Mouse (Mus musculus) hindbrain, postnatal 0 days (tissue): ENCODE data around the gene Hivep1. TPM values are rescaled to one million over a fixed set of nuclear protein-coding genes. Genes with fewer than 3 reads are reported as not detected.

ENCODE experiments used
- ATAC-seq: fragments of 200-750 bp; cut with Nextera tagmentation; 2 replicates; pipeline ENCODE4 v1.8.0; 2017; ENCODE audit warnings: mild to moderate bottlenecking, moderate TSS enrichment, moderate library complexity
- DNase-seq: peaks from one replicate; pipeline ENCODE4 v3.0.0-alpha.2; 2015; ENCODE audit warnings: low spot score
- H3K27ac ChIP-seq: fragments of 300-500 bp; sonication (generic); 2 replicates; pipeline ENCODE4 v1.5.1; 2014; ENCODE audit warnings: mild to moderate bottlenecking
- H3K27me3 ChIP-seq: fragments of 300-500 bp; sonication (generic); 2 replicates; pipeline ENCODE4 v1.6.1; 2014; ENCODE audit warnings: low read length, mixed read lengths; ENCODE audit not compliant: insufficient read depth
- H3K36me3 ChIP-seq: fragments of 300-500 bp; sonication (generic); 2 replicates; pipeline ENCODE4 v1.6.1; 2014; ENCODE audit warnings: low read length, mixed read lengths; ENCODE audit not compliant: insufficient read depth
- H3K4me1 ChIP-seq: fragments of 300-500 bp; sonication (generic); 2 replicates; pipeline ENCODE4 v1.6.1; 2014; ENCODE audit warnings: antibody characterized with exemption, low read length, mixed read lengths; ENCODE audit not compliant: insufficient read depth
- H3K4me2 ChIP-seq: fragments of 300-500 bp; sonication (generic); 2 replicates; pipeline ENCODE4 v1.6.1; 2014; ENCODE audit warnings: low read depth, mild to moderate bottlenecking, low read length, moderate library complexity, mixed read lengths
- H3K4me3 ChIP-seq: fragments of 300-500 bp; sonication (generic); 2 replicates; pipeline ENCODE4 v1.5.1; 2014; ENCODE audit warnings: low read length
- H3K9ac ChIP-seq: fragments of 300-500 bp; sonication (generic); replicated peaks from 2 replicates; pipeline ENCODE4 v1.6.1; 2014; ENCODE audit warnings: mild to moderate bottlenecking, low read length, moderate library complexity, mixed read lengths
- H3K9me3 ChIP-seq: fragments of 300-500 bp; sonication (generic); 2 replicates; pipeline ENCODE4 v1.6.1; 2016; ENCODE audit warnings: low read length, mixed read lengths
- CTCF ChIP-seq: IDR thresholded peaks from 2 replicates; pipeline ENCODE4 v1.5.1; 2016; ENCODE audit warnings: antibody characterized with exemption, control low read depth, low read depth
- WGBS: fragments of 180-500 bp; shearing (Covaris S2); extraction: QIAGEN DNeasy Blood & Tissue Kit; methylation state at CpG from one replicate; pipeline ENCODE4 v1.1.7; 2014; 5-methylcytosine and 5-hydroxymethylcytosine counted together
- polyA plus RNA-seq: library from polyadenylated mRNA; unstranded; fragments of >200 nt; fragmentation: Nextera tagmentation; extraction: Ambion mirVana; gene quantifications from 2 replicates; pipeline ENCODE4 v1.2.1, GENCODE M21; 2015
- total RNA-seq: library from RNA; depleted of rRNA; stranded (reverse); fragments of >200 nt; gene quantifications from 2 replicates; pipeline ENCODE4 v1.2.3, GENCODE M21; 2014; rRNA removed

Hivep1 gene
- total and polyA plus RNA-seq, 2 experiments from 2014 or later = 20.3 to 36.9 TPM

GRCm38 (mm10) chr13:42197656-42198055, 145.8 kb downstream of the Hivep1 start:
- Histone ChIP-seq H3K36me3 (no peaks in the 10 kb centered on the region), H3K27ac (no peak overlapping the region), H3K27me3 (no peaks in the 10 kb centered on the region), H3K4me1 (no peaks in the 10 kb centered on the region), H3K9ac (no peak overlapping the region), H3K4me3 (no peak overlapping the region), H3K9me3 (0 out of 2 replicates have a peak, but pooled peaks cover 3% of the 10 kb centered on the region), H3K4me2 (no peak overlapping the region)
- WGBS = 93% methylated on average over 2 of the region's 2 CpGs
- ATAC-seq (no peak), DNase-seq (no peak)
- peak; percentile 27; the same call in 1 of the 2 replicates for TF ChIP-seq CTCF

GRCm38 (mm10) chr13:42213556-42213955, 161.7 kb downstream of the Hivep1 start:
- no peak for TF ChIP-seq CTCF
- H3K27me3 ChIP-seq = no peaks in the 10 kb centered on the region
- no peak for ATAC-seq
- DNase-seq = no peak
- no peaks in the 10 kb centered on the region for H3K9me3 ChIP-seq
- H3K4me3 ChIP-seq = no peak overlapping the region
- WGBS = 90% methylated on average over 6 of the region's 6 CpGs
- no peaks in the 10 kb centered on the region for H3K36me3 ChIP-seq
- no peak overlapping the region for H3K9ac ChIP-seq
- no peaks in the 10 kb centered on the region for H3K4me1 ChIP-seq
- no peak overlapping the region for H3K27ac ChIP-seq
- H3K4me2 ChIP-seq = no peak overlapping the region

GRCm38 (mm10) chr13:42222401-42222800, 170.6 kb downstream of the Hivep1 start:
- Histone ChIP-seq H3K4me3 (no peak overlapping the region), H3K36me3 (no peaks in the 10 kb centered on the region), H3K9ac (no peak overlapping the region), H3K27ac (no peak overlapping the region), H3K9me3 (no peaks in the 10 kb centered on the region), H3K27me3 (no peaks in the 10 kb centered on the region), H3K4me1 (no peaks in the 10 kb centered on the region), H3K4me2 (no peak overlapping the region)
- TF ChIP-seq CTCF = no peak
- WGBS = 94% methylated on average over 7 of the region's 7 CpGs
- no peak for ATAC-seq
- DNase-seq = no peak

- H3K4me1 ChIP-seq = no peaks in the 10 kb centered on the region
- H3K9ac ChIP-seq = no peak overlapping the region
- no peak overlapping the region for H3K4me3 ChIP-seq
- H3K36me3 ChIP-seq = no peaks in the 10 kb centered on the region
- ATAC-seq (no peak), DNase-seq (no peak)
- no peak overlapping the region for H3K27ac ChIP-seq
- no peak for TF ChIP-seq CTCF
- no peak overlapping the region for H3K4me2 ChIP-seq
- H3K9me3 ChIP-seq = no peaks in the 10 kb centered on the region
- WGBS = 94% methylated on average over 10 of the region's 10 CpGs
- no peaks in the 10 kb centered on the region for H3K27me3 ChIP-seq
Observed at GRCm38 (mm10) chr13:42228849-42229248, 177.0 kb downstream of the Hivep1 start.

- ATAC-seq (no peak), DNase-seq (no peak)
- Histone ChIP-seq H3K9me3 (no peaks in the 10 kb centered on the region), H3K36me3 (no peaks in the 10 kb centered on the region), H3K4me3 (no peak overlapping the region), H3K27ac (no peak overlapping the region), H3K4me1 (no peaks in the 10 kb centered on the region), H3K27me3 (no peaks in the 10 kb centered on the region), H3K9ac (no peak overlapping the region), H3K4me2 (no peak overlapping the region)
- WGBS = 68% methylated on average over 9 of the region's 9 CpGs
- TF ChIP-seq CTCF = no peak
Observed at GRCm38 (mm10) chr13:42233741-42234419, 182.1 kb downstream of the Hivep1 start.

- ATAC-seq = no peak
- DNase-seq = no peak
Observed at GRCm38 (mm10) chr13:42238520-42238919, 186.7 kb downstream of the Hivep1 start.

GRCm38 (mm10) chr13:42242131-42242530, 190.3 kb downstream of the Hivep1 start:
- no peak for TF ChIP-seq CTCF
- Histone ChIP-seq H3K4me2 (no peak overlapping the region), H3K4me3 (no peak overlapping the region), H3K27me3 (no peaks in the 10 kb centered on the region), H3K9ac (no peak overlapping the region), H3K36me3 (no peaks in the 10 kb centered on the region), H3K27ac (no peak overlapping the region), H3K9me3 (no peaks in the 10 kb centered on the region), H3K4me1 (no peaks in the 10 kb centered on the region)
- DNase-seq (no peak), ATAC-seq (no peak)
- 53% methylated on average over 3 of the region's 3 CpGs for WGBS

More at GRCm38 (mm10) chr13:42238520-42238919, 186.7 kb downstream of the Hivep1 start:
- Histone ChIP-seq H3K27ac (no peak overlapping the region), H3K9me3 (no peaks in the 10 kb centered on the region), H3K9ac (no peak overlapping the region), H3K27me3 (no peaks in the 10 kb centered on the region), H3K36me3 (no peaks in the 10 kb centered on the region), H3K4me3 (no peak overlapping the region), H3K4me2 (no peak overlapping the region), H3K4me1 (no peaks in the 10 kb centered on the region)
- WGBS = 95% methylated on average over 3 of the region's 3 CpGs
- no peak for TF ChIP-seq CTCF

Other genes starting within 250 kb of the Hivep1 start
- 0.26 TPM in 1 of 2 replicates, not detected in the other for gene Adtrp, start 204.3 kb upstream of the Hivep1 start, total RNA-seq
- gene Adtrp, start 204.3 kb upstream of the Hivep1 start, polyA plus RNA-seq = 0.26 TPM in 1 of 2 replicates, not detected in the other
- gene Edn1, start 249.5 kb downstream of the Hivep1 start, total RNA-seq = 2.9 and 3.0 TPM in 2 replicates
- gene Edn1, start 249.5 kb downstream of the Hivep1 start, polyA plus RNA-seq = 3.3 TPM in 2 replicates